In the genomic region with DNA sequence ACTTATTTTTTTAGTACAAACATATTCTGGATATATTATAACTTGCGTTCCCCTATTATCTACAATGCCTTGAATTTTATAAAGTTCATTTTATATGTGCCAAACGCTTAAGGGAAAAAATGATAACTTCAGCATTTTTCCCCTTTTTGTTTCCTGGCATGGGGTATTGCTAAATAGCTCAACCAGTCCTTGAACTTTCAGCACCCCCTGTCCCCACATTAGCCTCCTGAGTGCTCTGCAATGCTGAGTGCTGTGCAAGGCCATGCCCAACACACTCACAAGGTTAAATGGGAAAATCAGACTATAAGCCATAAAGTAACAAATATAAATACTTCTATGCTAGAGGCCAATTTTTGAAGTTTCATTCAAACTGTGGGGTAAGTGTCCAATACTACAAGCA, we compare ENCODE assay signal across 25 mouse cellular contexts.
"Had no signal": no experiment of that assay in that cellular context is flagged by ENCODE, and none has a peak within 500 bp of the region (broad histone marks: within the 10 kb centered on the region; RNA-seq: fewer than 3 reads in every experiment).

No protein-coding gene starts in this region.

- H3K27me3 ChIP-seq: heart, embryonic 13.5 days; heart, embryonic 15.5 days; hindbrain, embryonic 13.5 days; hindbrain, embryonic 15.5 days; kidney, embryonic 15.5 days; limb, embryonic 13.5 days; limb, embryonic 15.5 days; liver, embryonic 12.5 days had no signal

- H3K4me2 ChIP-seq: heart, embryonic 11.5 days; heart, embryonic 13.5 days; heart, embryonic 15.5 days; hindbrain, embryonic 13.5 days; hindbrain, embryonic 15.5 days; kidney, embryonic 15.5 days; limb, embryonic 13.5 days; limb, embryonic 15.5 days; liver, embryonic 12.5 days had no signal

- H3K9me3 ChIP-seq: heart, embryonic 13.5 days; heart, embryonic 15.5 days; hindbrain, embryonic 13.5 days; hindbrain, embryonic 15.5 days; kidney, embryonic 15.5 days; limb, embryonic 13.5 days; limb, embryonic 15.5 days; liver, embryonic 12.5 days had no signal

- H3K27ac ChIP-seq: heart, embryonic 13.5 days; heart, embryonic 15.5 days; hindbrain, embryonic 13.5 days; hindbrain, embryonic 15.5 days; hindbrain, postnatal 0 days; kidney, embryonic 15.5 days; kidney, postnatal 0 days; limb, embryonic 13.5 days; limb, embryonic 15.5 days; liver, embryonic 12.5 days; liver, embryonic 14.5 days had no signal

- DNase-seq: gastrocnemius, postnatal 14 days; gastrocnemius, postnatal 36 days; heart, adult 18-20 months; heart, postnatal 14 days; heart, postnatal 36 days; kidney, adult 11 months; kidney, adult 2 months; kidney, adult 9 months; kidney, postnatal 14 days; kidney, postnatal 36 days; layer of hippocampus, postnatal 36 days; left cerebral cortex, postnatal 4 days had no signal

- H3K4me1 ChIP-seq: heart, embryonic 13.5 days; heart, embryonic 15.5 days; hindbrain, embryonic 13.5 days; hindbrain, embryonic 15.5 days; limb, embryonic 13.5 days; limb, embryonic 15.5 days; liver, embryonic 12.5 days had no signal

- ATAC-seq: hindbrain, postnatal 0 days; intestine, embryonic 16.5 days; liver, embryonic 12.5 days had no signal

- H3K4me3 ChIP-seq: heart, embryonic 13.5 days; heart, embryonic 15.5 days; hindbrain, embryonic 13.5 days; hindbrain, embryonic 15.5 days; kidney, embryonic 15.5 days; limb, embryonic 13.5 days; limb, embryonic 15.5 days; liver, embryonic 12.5 days had no signal

- H3K9ac ChIP-seq: heart, embryonic 13.5 days; heart, embryonic 15.5 days; hindbrain, embryonic 13.5 days; hindbrain, embryonic 15.5 days; kidney, embryonic 15.5 days; limb, embryonic 13.5 days; limb, embryonic 15.5 days; liver, embryonic 12.5 days; liver, embryonic 14.5 days had no signal
